Mouse (Mus musculus) midbrain, embryonic 13.5 days (tissue): Measurements from ENCODE around the gene Stx18. TPM values are rescaled to one million over a fixed set of nuclear protein-coding genes. Genes with fewer than 3 reads are reported as not detected.
A peak's percentile ranks its signal among the peaks of the same experiment; 100 is the strongest.

Experiments
- ATAC-seq: fragments of 200-750 bp; cut with Nextera tagmentation; 2 replicates; pipeline ENCODE4 v1.8.0; 2017; ENCODE audit warnings: mild to moderate bottlenecking, moderate TSS enrichment, moderate library complexity
- H3K27ac ChIP-seq: fragments of 300-500 bp; sonication (generic); 2 replicates; pipeline ENCODE4 v1.5.1; 2015; ENCODE audit warnings: inconsistent platforms, mild to moderate bottlenecking, moderate library complexity
- H3K27me3 ChIP-seq: fragments of 300-500 bp; sonication (generic); 2 replicates; pipeline ENCODE4 v1.6.1; 2015; ENCODE audit warnings: mild to moderate bottlenecking, inconsistent platforms
- H3K36me3 ChIP-seq: fragments of 300-500 bp; sonication (generic); 2 replicates; pipeline ENCODE4 v1.6.1; 2015; ENCODE audit warnings: mild to moderate bottlenecking, inconsistent platforms
- H3K4me1 ChIP-seq: fragments of 300-500 bp; sonication (generic); replicated peaks from 2 replicates; pipeline ENCODE4 v1.6.1; 2015; ENCODE audit warnings: inconsistent platforms
- H3K4me2 ChIP-seq: fragments of 300-500 bp; sonication (generic); replicated peaks from 2 replicates; pipeline ENCODE4 v1.6.1; 2015; ENCODE audit warnings: moderate library complexity, mild to moderate bottlenecking, inconsistent platforms
- H3K4me3 ChIP-seq: fragments of 300-500 bp; sonication (generic); replicated peaks from 2 replicates; pipeline ENCODE4 v1.5.1; 2015; ENCODE audit warnings: mild to moderate bottlenecking, inconsistent platforms
- H3K9ac ChIP-seq: fragments of 300-500 bp; sonication (generic); replicated peaks from 2 replicates; pipeline ENCODE4 v1.6.1; 2015; ENCODE audit warnings: mild to moderate bottlenecking, inconsistent platforms
- H3K9me3 ChIP-seq: fragments of 300-500 bp; sonication (generic); 2 replicates; pipeline ENCODE4 v1.6.1; 2016; ENCODE audit warnings: mild to moderate bottlenecking, inconsistent platforms
- WGBS: fragments of 180-500 bp; shearing (Covaris S2); methylation state at CpG from one replicate; pipeline ENCODE4 v1.1.7; 2015; 5-methylcytosine and 5-hydroxymethylcytosine counted together
- polyA plus RNA-seq: library from polyadenylated mRNA; unstranded; fragments of >200 nt; fragmentation: Nextera tagmentation; extraction: Ambion mirVana; gene quantifications from 2 replicates; pipeline ENCODE4 v1.2.1, GENCODE M21; 2015

Stx18 gene
- polyA plus RNA-seq, 1 experiment from 2014 or later, result 36.5 TPM

GRCm38 (mm10) chr5:38039796-38040195 is 1.3 kb downstream of the Stx18 start:
- Histone ChIP-seq H3K4me1 (peaks cover 21% of the 10 kb centered on the region), H3K27ac (peak overlapping the region; percentile 74; the same call in 1 of the 2 replicates), H3K9ac (peak overlapping the region; percentile 79), H3K4me3 (peak overlapping the region; percentile 59), H3K4me2 (peak overlapping the region; percentile 81), H3K9me3 (no peaks in the 10 kb centered on the region), H3K27me3 (peaks cover 6% of the 10 kb centered on the region; the same call in 1 of the 2 replicates), H3K36me3 (peaks cover 9% of the 10 kb centered on the region; the same call in 1 of the 2 replicates)
- 29% methylated on average over 9 of the region's 9 CpGs for WGBS
- ATAC-seq, result no peak; the same call in 1 of the 2 replicates

- Histone ChIP-seq H3K4me2 (no peak overlapping the region), H3K27me3 (no peaks in the 10 kb centered on the region), H3K4me1 (peaks cover 8% of the 10 kb centered on the region), H3K9ac (no peak overlapping the region), H3K9me3 (no peaks in the 10 kb centered on the region), H3K27ac (no peak overlapping the region), H3K4me3 (no peak overlapping the region), H3K36me3 (peaks cover 9% of the 10 kb centered on the region; the same call in 1 of the 2 replicates)
- 75% methylated on average over 2 of the region's 2 CpGs for WGBS
- no peak for ATAC-seq
Observed at GRCm38 (mm10) chr5:38044923-38045322, 6.4 kb downstream of the Stx18 start.

- Histone ChIP-seq H3K27ac (no peak overlapping the region), H3K4me2 (no peak overlapping the region), H3K4me3 (no peak overlapping the region), H3K36me3 (peaks cover 5% of the 10 kb centered on the region; the same call in 1 of the 2 replicates), H3K4me1 (no peaks in the 10 kb centered on the region), H3K9me3 (no peaks in the 10 kb centered on the region), H3K9ac (no peak overlapping the region), H3K27me3 (no peaks in the 10 kb centered on the region)
- WGBS, result 53% methylated on average over 3 of the region's 3 CpGs
- ATAC-seq, result no peak
Observed at GRCm38 (mm10) chr5:38048177-38048576, 9.6 kb downstream of the Stx18 start.

GRCm38 (mm10) chr5:38061051-38061450 is 22.5 kb downstream of the Stx18 start:
- H3K9me3 ChIP-seq, result no peaks in the 10 kb centered on the region
- ATAC-seq, result no peak
- H3K4me3 ChIP-seq, result no peak overlapping the region
- H3K4me2 ChIP-seq, result no peak overlapping the region
- H3K9ac ChIP-seq, result no peak overlapping the region
- peaks cover 26% of the 10 kb centered on the region for H3K4me1 ChIP-seq
- no peaks in the 10 kb centered on the region for H3K27me3 ChIP-seq
- H3K27ac ChIP-seq, result no peak overlapping the region
- no peaks in the 10 kb centered on the region for H3K36me3 ChIP-seq
- WGBS, result 23% methylated on average over 2 of the region's 2 CpGs

- no peak overlapping the region for H3K4me2 ChIP-seq
- H3K36me3 ChIP-seq, result no peaks in the 10 kb centered on the region
- H3K9me3 ChIP-seq, result no peaks in the 10 kb centered on the region
- H3K27ac ChIP-seq, result no peak overlapping the region
- H3K27me3 ChIP-seq, result no peaks in the 10 kb centered on the region
- peaks cover 26% of the 10 kb centered on the region for H3K4me1 ChIP-seq
- no peak overlapping the region for H3K9ac ChIP-seq
- WGBS, result 20% methylated on average over 5 of the region's 5 CpGs
- H3K4me3 ChIP-seq, result no peak overlapping the region
- no peak for ATAC-seq
Observed at GRCm38 (mm10) chr5:38062709-38063108, 24.2 kb downstream of the Stx18 start.

- no peak overlapping the region for H3K4me2 ChIP-seq
- H3K4me3 ChIP-seq, result no peak overlapping the region
- no peak overlapping the region for H3K9ac ChIP-seq
- no peaks in the 10 kb centered on the region for H3K9me3 ChIP-seq
- H3K27me3 ChIP-seq, result no peaks in the 10 kb centered on the region
- no peak overlapping the region for H3K27ac ChIP-seq
- no peak for ATAC-seq
- H3K36me3 ChIP-seq, result no peaks in the 10 kb centered on the region
- H3K4me1 ChIP-seq, result peaks cover 26% of the 10 kb centered on the region
- 59% methylated on average over 5 of the region's 5 CpGs for WGBS
Observed at GRCm38 (mm10) chr5:38063339-38063738, 24.8 kb downstream of the Stx18 start.

GRCm38 (mm10) chr5:38064043-38064575 is 25.6 kb downstream of the Stx18 start:
- H3K9ac ChIP-seq, result no peak overlapping the region
- ATAC-seq, result no peak
- 88% methylated on average over 4 of the region's 4 CpGs for WGBS
- H3K27me3 ChIP-seq, result no peaks in the 10 kb centered on the region
- no peak overlapping the region for H3K4me3 ChIP-seq
- no peak overlapping the region for H3K4me2 ChIP-seq
- no peak overlapping the region for H3K27ac ChIP-seq
- no peaks in the 10 kb centered on the region for H3K9me3 ChIP-seq
- no peaks in the 10 kb centered on the region for H3K36me3 ChIP-seq
- H3K4me1 ChIP-seq, result peaks cover 26% of the 10 kb centered on the region

- no peak overlapping the region for H3K9ac ChIP-seq
- ATAC-seq, result no peak
- no peak overlapping the region for H3K27ac ChIP-seq
- H3K9me3 ChIP-seq, result no peaks in the 10 kb centered on the region
- no peaks in the 10 kb centered on the region for H3K27me3 ChIP-seq
- no peaks in the 10 kb centered on the region for H3K36me3 ChIP-seq
- no peak overlapping the region for H3K4me2 ChIP-seq
- 12% methylated on average over 5 of the region's 5 CpGs for WGBS
- H3K4me1 ChIP-seq, result peaks cover 26% of the 10 kb centered on the region
- no peak overlapping the region for H3K4me3 ChIP-seq
Observed at GRCm38 (mm10) chr5:38064701-38065100, 26.2 kb downstream of the Stx18 start.

GRCm38 (mm10) chr5:38065454-38065853 is 26.9 kb downstream of the Stx18 start:
- Histone ChIP-seq H3K4me3 (no peak overlapping the region), H3K27me3 (no peaks in the 10 kb centered on the region), H3K4me2 (no peak overlapping the region), H3K36me3 (no peaks in the 10 kb centered on the region), H3K4me1 (peaks cover 26% of the 10 kb centered on the region), H3K27ac (no peak overlapping the region), H3K9ac (no peak overlapping the region), H3K9me3 (no peaks in the 10 kb centered on the region)
- WGBS, result 22% methylated on average over 2 of the region's 2 CpGs
- ATAC-seq, result no peak

- Histone ChIP-seq H3K9me3 (no peaks in the 10 kb centered on the region), H3K4me1 (peaks cover 23% of the 10 kb centered on the region), H3K4me2 (no peak overlapping the region), H3K9ac (no peak overlapping the region), H3K27ac (no peak overlapping the region), H3K27me3 (no peaks in the 10 kb centered on the region), H3K4me3 (no peak overlapping the region), H3K36me3 (no peaks in the 10 kb centered on the region)
- no peak for ATAC-seq
- 100% methylated on average over 1 of the region's 1 CpGs for WGBS
Observed at GRCm38 (mm10) chr5:38066606-38067005, 28.1 kb downstream of the Stx18 start.

GRCm38 (mm10) chr5:38076326-38076725 is 37.8 kb downstream of the Stx18 start:
- Histone ChIP-seq H3K9me3 (no peaks in the 10 kb centered on the region), H3K4me2 (no peak overlapping the region), H3K36me3 (no peaks in the 10 kb centered on the region), H3K9ac (no peak overlapping the region), H3K27me3 (0 out of 2 replicates have a peak, but pooled peaks cover 6% of the 10 kb centered on the region), H3K27ac (no peak overlapping the region), H3K4me3 (no peak overlapping the region), H3K4me1 (peaks cover 11% of the 10 kb centered on the region)
- no peak for ATAC-seq
- 52% methylated on average over 4 of the region's 4 CpGs for WGBS

- Histone ChIP-seq H3K4me1 (peaks cover 23% of the 10 kb centered on the region), H3K27me3 (0 out of 2 replicates have a peak, but pooled peaks cover 11% of the 10 kb centered on the region), H3K36me3 (no peaks in the 10 kb centered on the region), H3K4me2 (no peak overlapping the region), H3K27ac (no peak overlapping the region), H3K9ac (no peak overlapping the region), H3K9me3 (no peaks in the 10 kb centered on the region), H3K4me3 (no peak overlapping the region)
- 68% methylated on average over 3 of the region's 3 CpGs for WGBS
- ATAC-seq, result no peak
Observed at GRCm38 (mm10) chr5:38078575-38078974, 40.0 kb downstream of the Stx18 start.

GRCm38 (mm10) chr5:38080472-38080871 is 41.9 kb downstream of the Stx18 start:
- no peaks in the 10 kb centered on the region for H3K36me3 ChIP-seq
- no peak overlapping the region for H3K9ac ChIP-seq
- 85% methylated on average over 1 of the region's 1 CpGs for WGBS
- H3K9me3 ChIP-seq, result no peaks in the 10 kb centered on the region
- 0 out of 2 replicates have a peak, but pooled peaks cover 14% of the 10 kb centered on the region for H3K27me3 ChIP-seq
- ATAC-seq, result no peak
- no peak overlapping the region for H3K4me3 ChIP-seq
- H3K4me1 ChIP-seq, result peaks cover 21% of the 10 kb centered on the region
- H3K4me2 ChIP-seq, result no peak overlapping the region
- no peak overlapping the region for H3K27ac ChIP-seq
